Mouse (Mus musculus) left cerebral cortex, adult 8-10 months (tissue): ENCODE data around the gene S100a5. TPM values are rescaled to one million over a fixed set of nuclear protein-coding genes. Genes with fewer than 3 reads are reported as not detected.

Experiments used
- DNase-seq, 2 experiments: peaks; one replicate each; pipeline ENCODE4 v3.0.0; 2022; ENCODE audit warnings: low spot score in 2 of 2
- total RNA-seq, 4 experiments: library from RNA; stranded (reverse); gene quantifications; 2 replicates each; pipeline ENCODE4 v1.2.4; 2022

S100a5 gene
- total RNA-seq, 4 experiments from 2014 or later = 1.1 TPM; not detected in 3

DNA sequence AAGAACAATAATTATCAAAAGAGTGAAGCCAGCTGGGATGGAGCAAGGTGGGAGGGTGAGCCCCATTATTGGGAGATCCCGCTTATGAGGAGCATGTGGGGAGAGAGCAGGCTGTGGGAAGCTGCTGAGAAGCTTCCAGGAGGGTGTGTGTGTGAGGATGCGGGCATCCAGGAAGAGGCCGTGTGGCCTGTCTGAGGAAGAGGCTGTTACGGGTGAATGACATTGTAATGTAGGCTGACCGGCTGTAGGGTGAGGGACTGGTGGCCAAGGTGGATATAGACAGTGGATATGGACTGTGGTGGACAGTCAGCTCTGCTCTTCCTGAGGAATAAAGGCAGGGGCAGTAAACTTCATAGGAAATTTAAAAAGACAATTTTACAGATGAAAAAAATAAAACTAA is 17.2 kb downstream of the S100a5 start:
- no peak for DNase-seq

GRCm38 (mm10) chr3:90626266-90627021 is 18.1 kb downstream of the S100a5 start:
- DNase-seq = no peak

GRCm38 (mm10) chr3:90627366-90627765 is 19.0 kb downstream of the S100a5 start:
- no peak for DNase-seq

DNA sequence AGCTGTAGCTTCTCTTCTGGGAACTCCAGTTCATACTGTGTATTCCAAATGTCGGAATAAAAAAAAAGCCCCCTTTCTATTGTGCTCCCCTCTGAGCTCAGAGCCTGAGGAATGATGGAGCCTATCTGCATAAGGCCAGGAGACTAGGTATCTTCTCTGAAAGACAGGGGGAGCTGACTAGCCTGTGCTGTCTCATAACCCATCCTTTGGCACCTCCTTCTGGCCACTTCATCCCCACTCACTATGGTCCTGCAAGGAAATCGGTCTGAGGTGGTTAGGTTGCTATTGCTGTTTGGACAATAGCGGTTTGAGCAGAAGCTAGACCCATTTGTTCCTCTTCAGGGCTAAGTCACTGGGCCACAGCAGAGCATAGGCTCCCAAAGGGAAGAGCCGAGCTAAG is 19.5 kb downstream of the S100a5 start:
- DNase-seq = no peak

- no peak for DNase-seq
Measured at GRCm38 (mm10) chr3:90629298-90629697, 21.0 kb downstream of the S100a5 start.

- DNase-seq = no peak
Measured at GRCm38 (mm10) chr3:90631984-90632383, 23.7 kb downstream of the S100a5 start.

DNA sequence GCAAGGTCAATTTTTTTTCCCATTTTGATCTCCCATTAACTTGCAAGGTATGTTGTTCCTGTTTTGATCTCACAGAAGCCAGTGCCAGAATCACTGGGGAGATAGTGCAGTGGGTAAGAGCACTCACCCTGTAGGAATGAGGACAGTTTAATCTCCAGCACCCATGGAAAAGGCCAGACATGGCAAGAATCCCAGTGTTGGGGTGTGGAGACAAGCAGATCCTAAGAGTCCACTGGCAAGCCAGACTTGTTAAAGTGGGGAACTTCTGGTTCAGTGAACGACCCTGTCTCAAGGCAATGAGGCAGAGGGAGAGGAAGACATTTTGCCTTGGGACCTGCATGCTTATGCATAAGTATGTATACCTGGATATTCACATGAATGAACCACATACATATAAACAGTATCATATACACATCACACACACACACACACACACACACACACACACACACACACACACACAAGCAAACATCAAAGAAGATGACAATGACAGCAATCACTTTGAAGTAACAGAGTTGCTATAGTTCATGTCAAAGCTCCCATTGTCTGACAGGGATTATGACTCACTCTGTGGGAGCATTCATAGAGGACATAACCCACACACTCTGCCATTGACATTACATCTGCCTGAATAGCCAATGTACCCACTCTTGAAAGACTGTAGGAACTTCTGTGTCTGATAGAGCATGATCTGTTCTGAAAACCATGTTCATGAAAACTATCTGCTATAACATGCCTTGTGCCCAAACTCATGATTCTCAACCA is 30.4 kb downstream of the S100a5 start:
- DNase-seq = no peak

DNA sequence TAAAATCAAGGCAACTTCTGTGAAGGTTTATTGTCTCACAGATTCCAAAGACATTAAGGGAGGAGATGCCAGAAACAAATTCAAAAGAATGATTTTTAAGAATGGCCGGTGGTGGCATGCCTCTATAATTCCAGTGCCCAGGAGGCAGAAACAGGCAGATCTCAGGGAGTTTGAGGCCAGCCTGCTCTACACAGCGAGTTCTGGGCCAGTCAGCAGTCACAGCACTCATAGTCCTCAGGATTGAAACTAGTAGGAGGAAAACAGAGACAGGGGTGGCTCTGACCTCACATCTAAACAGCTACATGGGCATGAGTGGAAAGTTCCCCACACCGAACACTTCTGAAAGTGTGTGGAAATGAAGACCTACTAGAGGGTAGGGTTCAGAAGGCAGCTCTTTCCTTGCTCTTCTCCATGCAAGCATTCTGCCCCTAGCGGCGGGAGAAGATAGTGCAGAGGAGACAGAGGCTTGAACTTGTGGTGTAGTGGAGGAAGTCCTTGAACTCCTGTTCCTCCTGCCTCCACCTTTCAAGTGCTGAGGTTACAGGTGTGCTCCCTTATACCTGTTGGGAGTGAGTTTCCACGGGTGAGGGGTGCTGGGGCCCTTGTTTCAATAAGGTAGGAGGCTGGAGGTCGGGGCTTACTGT is 31.3 kb downstream of the S100a5 start:
- DNase-seq = no peak

GRCm38 (mm10) chr3:90640981-90641380 is 32.7 kb downstream of the S100a5 start:
- DNase-seq = no peak

- DNase-seq = no peak
Measured at GRCm38 (mm10) chr3:90644220-90644619, 35.9 kb downstream of the S100a5 start.

DNA sequence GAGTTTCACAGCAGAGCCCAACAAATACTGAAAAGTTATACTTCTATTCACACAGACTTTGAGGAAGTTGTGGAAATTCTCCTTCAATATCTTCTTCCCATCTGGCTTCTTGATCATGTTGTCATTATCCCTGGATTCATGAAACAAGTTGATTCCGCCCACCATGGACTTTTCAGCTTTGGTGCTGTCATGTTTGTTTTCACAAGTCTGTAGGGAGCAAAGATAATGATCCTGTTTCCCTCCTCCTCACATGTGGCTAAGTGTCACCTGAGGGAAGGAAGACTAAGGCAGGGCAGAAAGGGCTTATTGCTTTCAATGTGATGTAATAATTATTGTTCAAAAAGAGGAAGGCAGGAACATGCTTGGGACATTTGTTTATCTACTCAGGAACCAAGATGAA is 39.0 kb downstream of the S100a5 start:
- DNase-seq = no peak

- DNase-seq = no peak
Measured at GRCm38 (mm10) chr3:90648981-90649380, 40.7 kb downstream of the S100a5 start.

- no peak for DNase-seq
Measured at GRCm38 (mm10) chr3:90649832-90650231, 41.5 kb downstream of the S100a5 start.

GRCm38 (mm10) chr3:90652878-90653508 is 44.7 kb downstream of the S100a5 start:
- peak; percentile 46 to 54 for DNase-seq

- DNase-seq = no peak
Measured at GRCm38 (mm10) chr3:90653717-90654116, 45.4 kb downstream of the S100a5 start, which contains the start of gene S100a7a. Gene S100a7a (plus strand): TSS chr3:90654017.

DNA sequence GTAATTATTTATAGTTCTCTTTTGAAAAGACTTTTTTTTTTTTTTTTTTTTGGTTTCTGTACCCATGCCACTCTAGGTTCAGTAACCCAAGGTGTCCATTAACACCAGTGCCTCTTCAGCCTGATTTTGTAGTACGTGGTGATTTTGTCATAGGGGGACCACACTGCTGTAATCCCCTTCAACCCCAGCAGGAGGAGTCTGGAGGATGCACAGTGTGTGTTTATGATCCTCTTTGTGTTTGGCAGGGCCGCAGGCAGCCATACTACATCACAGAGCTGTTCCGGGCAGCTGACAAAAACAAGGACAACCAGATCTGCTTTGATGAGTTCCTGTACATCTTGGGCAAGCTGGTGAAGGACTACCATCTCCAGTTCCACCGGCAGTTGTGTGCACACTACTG is 49.1 kb downstream of the S100a5 start:
- no peak for DNase-seq

DNA sequence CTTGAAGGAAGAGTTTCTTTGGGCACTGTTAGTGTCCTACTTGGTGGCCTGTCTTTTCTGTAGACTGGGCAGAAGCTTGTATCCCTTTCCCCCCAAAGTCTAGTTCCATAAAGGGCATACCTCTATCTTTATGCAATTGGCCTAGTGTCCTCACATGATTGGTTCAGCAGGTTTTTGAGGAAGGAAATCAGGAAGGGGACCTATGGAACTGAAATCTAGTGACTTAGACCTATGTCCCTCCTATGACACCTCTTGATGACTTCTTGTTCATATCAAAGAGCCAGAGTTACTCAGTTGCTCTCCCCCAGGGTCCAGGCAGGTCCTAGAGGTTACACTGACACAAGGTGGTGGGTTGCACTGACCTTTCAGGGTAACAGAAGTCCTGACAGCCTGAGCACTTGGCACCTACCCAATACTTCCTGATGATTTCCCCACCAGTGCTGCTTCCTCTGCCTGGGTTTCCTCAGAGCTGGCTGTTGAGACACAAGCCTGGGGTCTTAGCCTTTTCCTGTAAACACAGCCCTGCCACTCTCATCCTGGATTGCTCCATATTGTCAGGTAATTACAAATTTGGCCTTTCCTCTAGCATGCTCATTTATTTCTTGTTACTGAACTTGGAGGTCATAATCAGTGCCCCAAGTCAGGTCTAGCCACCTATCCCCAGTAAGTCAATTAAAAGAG is 51.2 kb downstream of the S100a5 start:
- no peak for DNase-seq
